Mouse (Mus musculus) MN1 (cell line): Measurements from ENCODE around the gene Rnpepl1.
A peak's percentile ranks its signal among the peaks of the same experiment; 100 is the strongest.
"Not testable (repeated sequence)": the region's sequence is repeated elsewhere in the genome, so short reads cannot be mapped to it uniquely, and the experiment has no call there.

Source experiments
- DNase-seq: peaks from one replicate; pipeline ENCODE4 v3.0.0-alpha.2; 2016; ENCODE audit warnings: low spot score

The Rnpepl1 gene

DNA sequence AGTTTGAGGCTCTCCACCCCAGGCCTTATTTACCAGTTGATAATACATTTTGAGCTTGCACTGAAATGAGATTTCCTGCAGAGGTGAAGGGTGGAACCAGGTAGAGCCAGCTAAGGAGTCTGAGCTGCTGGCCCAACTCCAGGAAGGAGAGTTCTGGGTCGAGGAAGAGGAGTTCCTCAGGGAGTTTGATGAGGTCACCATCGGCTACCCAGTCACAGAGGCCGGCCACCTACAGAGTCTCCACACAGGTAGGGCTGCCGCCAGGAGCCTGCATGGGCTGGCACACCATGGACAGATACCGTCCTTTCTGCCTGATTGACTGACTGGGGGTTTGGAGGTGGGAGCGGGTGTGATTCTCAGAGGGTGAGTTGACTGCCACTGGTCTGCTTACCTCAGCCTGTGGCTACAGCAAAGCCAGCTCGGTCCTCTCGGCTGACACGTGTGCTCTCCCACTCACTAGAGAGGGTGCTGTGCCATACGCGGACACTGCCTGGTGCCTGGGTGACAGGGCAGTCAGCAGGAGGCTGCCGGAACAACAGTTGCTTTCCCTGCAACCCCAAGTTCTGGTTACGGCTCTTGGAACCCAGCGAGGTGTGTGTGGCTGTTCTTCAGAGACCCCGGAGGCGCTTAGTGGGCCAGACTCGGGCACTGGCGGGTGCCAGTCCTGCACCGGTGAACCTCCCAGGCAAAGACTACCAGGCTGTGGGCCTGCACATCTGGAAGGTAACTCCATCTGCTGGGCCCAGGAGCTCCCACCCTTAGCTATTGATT, 32.8 kb downstream of the Rnpepl1 start:
- DNase-seq, result no peak

DNA sequence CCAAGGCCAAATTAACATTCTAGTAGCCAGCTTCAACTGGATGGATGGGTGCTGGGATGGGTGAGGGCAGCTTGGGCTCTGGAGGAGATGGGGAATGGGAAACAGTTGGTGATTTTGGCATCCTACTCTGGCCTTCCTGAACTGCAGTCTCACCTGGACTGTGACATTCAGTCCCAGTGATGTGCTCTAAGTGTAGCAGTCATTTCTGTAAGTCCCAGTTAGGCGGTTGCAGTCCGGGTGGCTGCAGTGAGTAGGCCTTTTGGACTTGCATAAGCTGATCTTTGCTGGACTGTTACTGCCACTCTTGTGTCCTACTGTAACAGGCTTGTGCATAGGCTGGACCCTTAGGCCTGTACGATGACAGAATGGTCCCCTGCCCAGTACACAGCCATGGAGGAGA, 37.4 kb downstream of the Rnpepl1 start:
- DNase-seq, result no peak

DNA sequence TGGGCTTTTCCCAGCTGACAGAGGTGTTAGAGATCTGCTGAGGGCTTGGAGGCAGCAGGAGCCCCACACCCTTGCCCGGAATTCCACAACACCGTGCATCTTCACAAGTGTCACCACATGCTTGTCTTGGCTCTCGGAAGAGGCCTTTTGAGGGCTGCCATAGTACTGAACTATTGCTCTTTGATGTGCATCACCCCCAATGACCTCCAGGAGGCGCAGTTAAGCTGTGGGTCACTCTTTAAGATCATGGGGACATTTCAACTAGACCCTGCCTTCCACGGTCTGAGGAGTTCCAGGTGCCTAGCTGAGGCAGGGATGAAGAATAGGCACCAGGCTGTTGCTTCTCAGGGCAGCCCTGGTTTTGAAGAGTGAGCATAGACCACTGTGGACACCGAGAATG, 38.8 kb downstream of the Rnpepl1 start:
- peak; percentile 32 for DNase-seq

DNA sequence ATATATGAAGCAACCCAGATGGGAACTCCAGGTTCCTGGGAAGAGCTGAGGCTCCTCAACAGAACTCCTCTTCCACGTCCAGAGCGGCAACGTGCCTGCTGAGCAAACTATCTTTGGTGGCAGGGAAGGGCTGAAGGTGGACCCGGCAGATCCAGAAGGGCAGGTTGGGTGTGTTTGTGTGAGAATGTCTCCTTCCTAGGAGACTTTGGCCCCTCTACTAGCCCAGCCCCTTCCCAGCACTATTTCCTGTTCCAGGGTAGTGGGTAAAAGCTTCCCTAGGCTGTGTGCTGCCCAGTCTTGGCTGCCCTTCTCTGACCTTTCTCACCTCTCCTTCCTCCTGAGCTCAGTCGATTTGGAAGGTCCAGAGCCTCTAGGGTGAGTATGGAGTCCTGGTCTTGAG, 40.0 kb downstream of the Rnpepl1 start, which contains the start of gene Gpr35:
TSS of gene Gpr35 (plus strand) at position 259 of the 400 bp plus-strand sequence.
- DNase-seq, result no peak

DNA sequence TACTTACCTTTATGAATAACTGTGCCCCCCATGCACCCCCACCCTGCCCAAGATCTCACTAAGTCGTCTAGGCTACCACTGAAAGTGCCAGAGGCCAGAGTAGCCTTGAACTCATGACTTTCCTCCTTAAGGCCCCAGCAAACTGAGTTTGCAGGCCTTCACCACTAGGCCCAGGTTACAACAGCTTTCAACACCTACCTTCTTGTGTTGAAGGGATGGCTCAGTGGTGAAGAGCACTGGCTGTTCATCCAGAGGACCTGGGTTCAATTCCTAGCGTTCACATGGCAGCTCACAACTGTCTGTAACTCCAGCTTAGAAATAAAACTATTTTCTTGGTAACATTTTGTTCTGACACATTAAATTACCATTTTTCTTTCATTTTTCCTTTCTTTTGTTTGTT, 43.1 kb downstream of the Rnpepl1 start:
- no peak for DNase-seq

DNA sequence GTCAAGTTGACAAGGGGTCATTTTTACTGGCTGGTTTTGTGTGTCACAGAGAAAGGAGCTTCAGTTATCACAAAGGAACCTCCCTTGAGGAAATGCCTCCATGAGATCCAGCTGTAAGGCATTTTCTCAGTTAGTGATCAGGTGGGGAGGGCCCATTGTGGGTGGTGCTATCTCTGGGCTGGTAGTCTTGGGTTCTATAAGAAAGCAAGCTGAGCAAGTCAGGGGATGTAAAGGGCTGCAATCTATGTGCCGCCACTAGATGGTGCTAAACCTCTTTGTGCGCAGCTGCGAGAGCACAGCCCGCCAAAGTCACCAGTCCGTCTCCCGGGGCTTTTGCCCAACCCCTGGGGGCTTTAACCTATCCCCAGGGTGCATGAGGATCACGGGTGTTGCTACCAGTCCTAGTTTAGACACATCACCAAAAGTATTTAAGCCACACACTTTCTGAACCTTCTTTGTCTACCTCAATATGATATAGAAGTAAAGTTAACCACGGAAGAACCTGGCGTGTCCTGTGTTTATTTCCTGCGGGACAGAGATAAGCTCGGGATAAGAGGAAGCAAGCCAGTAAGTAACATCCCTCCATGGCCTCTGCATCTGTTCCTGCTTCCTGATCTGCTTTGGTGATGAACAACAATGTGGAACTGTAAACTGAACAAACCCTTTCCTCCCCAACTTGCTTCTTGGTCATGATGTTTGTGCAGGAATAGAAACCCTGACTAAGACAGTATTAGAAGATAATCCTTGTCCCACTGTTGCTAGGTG, 46.2 kb downstream of the Rnpepl1 start:
- DNase-seq, result not testable (repeated sequence)

DNA sequence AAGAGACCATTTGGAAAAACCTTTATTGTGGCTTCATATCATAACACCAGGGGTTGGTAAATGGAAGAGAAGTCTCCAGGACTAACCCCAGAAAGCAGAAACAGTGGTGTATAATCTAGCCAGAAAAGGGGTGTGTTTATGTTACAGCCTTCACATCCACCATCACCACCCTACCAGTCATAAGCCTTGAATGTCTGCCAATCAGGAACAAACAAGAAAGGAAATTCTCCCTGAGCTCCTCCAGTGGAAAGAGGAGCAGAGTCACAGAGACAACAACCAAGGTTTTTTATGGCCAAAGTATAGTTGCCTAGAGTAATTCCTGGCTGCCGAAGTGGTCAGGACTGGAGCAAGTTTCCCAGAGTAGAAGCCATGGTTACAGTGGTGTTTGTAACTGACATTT, 48.4 kb downstream of the Rnpepl1 start:
- no peak for DNase-seq

DNA sequence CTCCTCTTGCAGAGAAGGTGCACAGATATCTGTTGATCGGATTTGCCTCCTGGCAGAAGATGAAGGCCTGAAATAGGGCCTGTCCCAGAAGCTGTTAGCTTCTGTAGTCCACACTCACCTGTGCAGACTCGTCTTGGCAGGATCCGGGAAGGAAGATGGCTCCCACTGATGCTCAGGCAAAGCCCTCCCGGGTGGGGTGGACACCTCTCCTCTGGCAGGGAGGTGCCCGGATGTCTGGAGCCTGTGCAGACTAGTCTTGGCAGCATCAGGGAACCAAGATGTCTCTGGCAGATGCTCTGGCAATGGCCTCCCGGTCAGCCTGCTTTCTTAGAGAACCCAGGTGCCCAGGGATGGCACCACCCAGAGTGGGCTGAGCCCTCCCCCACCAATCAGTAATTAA, 60.2 kb downstream of the Rnpepl1 start:
- DNase-seq, result not testable (repeated sequence)

DNA sequence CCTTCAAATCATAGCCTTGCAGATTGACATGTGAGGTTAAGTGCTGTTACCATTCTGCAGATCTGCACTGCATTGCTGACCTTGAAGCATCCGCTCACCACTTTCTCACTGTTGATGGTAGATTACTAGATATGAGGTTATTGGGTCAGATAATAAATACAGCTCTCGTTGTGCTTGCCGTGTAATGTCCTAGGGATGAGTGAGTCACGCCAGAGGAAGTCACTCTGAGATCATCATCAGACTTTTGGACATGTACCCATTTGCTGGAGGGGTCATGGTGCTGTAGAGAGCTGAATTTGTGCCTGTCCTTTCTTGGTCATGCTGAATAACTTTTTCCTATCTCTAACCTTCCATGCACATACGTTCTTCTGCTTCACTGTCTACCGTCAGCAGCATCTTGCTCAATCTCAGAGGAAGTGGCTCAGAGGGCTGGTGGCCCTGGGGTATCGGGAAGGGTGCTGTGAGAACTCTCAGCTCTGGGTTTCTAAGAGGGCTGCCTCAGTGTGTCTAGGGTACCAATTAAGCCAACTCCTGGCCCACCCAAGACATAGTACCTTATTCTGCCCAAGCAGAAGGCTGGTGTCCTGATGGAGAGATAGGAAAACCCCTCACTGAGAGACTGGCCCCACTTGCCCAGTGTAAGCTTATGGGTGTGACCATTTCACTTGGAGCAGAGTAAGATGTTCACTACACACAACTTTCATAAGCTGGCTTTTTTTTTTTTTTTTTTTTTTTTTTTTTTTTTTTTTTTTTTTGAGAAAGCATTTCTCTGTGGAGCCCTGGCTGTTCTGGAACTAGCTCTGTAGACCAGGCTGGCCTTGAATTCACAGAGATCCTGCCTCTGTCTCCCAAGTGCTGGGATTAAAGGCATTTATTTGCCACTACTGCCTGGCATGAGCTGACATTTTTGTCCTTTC, 61.6 kb downstream of the Rnpepl1 start:
- no peak for DNase-seq

DNA sequence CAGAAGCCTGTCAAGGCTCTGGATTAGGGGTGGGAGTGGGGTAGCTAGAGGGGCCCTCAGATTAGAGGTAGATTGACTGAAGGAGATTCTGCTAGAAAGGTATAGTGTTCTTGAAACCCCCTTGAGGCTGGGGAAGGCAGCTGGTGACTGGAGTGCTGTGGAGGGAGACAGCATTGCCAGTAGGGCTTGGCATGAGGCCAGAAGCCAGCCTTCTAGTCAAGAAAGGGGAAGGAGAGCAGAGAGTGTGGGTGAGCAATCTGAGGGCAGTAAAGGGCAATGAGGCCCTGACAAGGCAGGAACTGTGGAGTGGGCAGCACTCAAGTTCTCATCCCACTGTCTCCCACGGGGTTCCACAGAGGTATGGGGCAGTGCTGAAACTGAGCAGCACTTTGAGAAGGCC, 62.3 kb downstream of the Rnpepl1 start:
- peak; percentile 71 for DNase-seq
